Mouse (Mus musculus): ENCODE results near the gene Ftl1-ps1. TPM values are rescaled to one million over a fixed set of nuclear protein-coding genes. Genes with fewer than 3 reads are reported as not detected.
A peak's percentile ranks its signal among the peaks of the same experiment; 100 is the strongest.

Gene Ftl1-ps1
- polyA plus RNA-seq, 1 experiment from 2014 or later, result 103 TPM

GRCm38 (mm10) chr13:74439895-74440294 lies 40.4 kb downstream of the Ftl1-ps1 start:
- ATAC-seq (ENCODE audit: low FRiP score, low read depth), result peak; percentile 47; the same call in 1 of the 2 replicates

More at GRCm38 (mm10) chr13:74439895-74440294, 40.4 kb downstream of the Ftl1-ps1 start:
- Histone ChIP-seq H3K27ac (replicated peaks) (no peak overlapping the region), H3K36me3 (peaks cover 25% of the 10 kb centered on the region), H3K9me3 (peaks cover 46% of the 10 kb centered on the region), H3K4me1 (no peaks in the 10 kb centered on the region), H3K9ac (replicated peaks) (no peak overlapping the region), H3K4me3 (no peak overlapping the region), H3K27me3 (no peaks in the 10 kb centered on the region), H3K4me2 (replicated peaks) (no peak overlapping the region)
- WGBS, result 40% methylated on average over 18 of the region's 19 CpGs

MicroRNA genes within 50 kb of the gene (microRNA counts, 519-probe panel; counts per million panel counts)
- not detected for microRNA mmu-miR-692

Small RNA genes within 50 kb of the gene (microRNA-seq; reads per million reads assigned to microRNA genes)
- gene Mir692-3, result not detected

Other genes starting within 250 kb of the Ftl1-ps1 start
- 82.4 and 89.2 TPM in 2 replicates for gene Exoc3, start 191.0 kb upstream of the Ftl1-ps1 start, polyA plus RNA-seq (2016; fragmentation: Nextera tagmentation; extraction: Ambion mirVana)
- gene Ahrr, start 107.4 kb upstream of the Ftl1-ps1 start, polyA plus RNA-seq (2016; fragmentation: Nextera tagmentation; extraction: Ambion mirVana), result 1.1 and 1.7 TPM in 2 replicates
- 103 and 114 TPM in 2 replicates for gene Pdcd6, start 82.1 kb upstream of the Ftl1-ps1 start, polyA plus RNA-seq (2016; fragmentation: Nextera tagmentation; extraction: Ambion mirVana)
- 219 and 223 TPM in 2 replicates for gene Sdha, start 49.4 kb upstream of the Ftl1-ps1 start, polyA plus RNA-seq (2016; fragmentation: Nextera tagmentation; extraction: Ambion mirVana)
- 57.5 and 59.2 TPM in 2 replicates for gene Ccdc127, start 49.4 kb upstream of the Ftl1-ps1 start, polyA plus RNA-seq (2016; fragmentation: Nextera tagmentation; extraction: Ambion mirVana)
- not detected in 2 replicates for gene Lrrc14b, start 35.7 kb upstream of the Ftl1-ps1 start, polyA plus RNA-seq (2016; fragmentation: Nextera tagmentation; extraction: Ambion mirVana)
- gene Zfp72, start 8.9 kb upstream of the Ftl1-ps1 start, polyA plus RNA-seq (2016; fragmentation: Nextera tagmentation; extraction: Ambion mirVana), result 3.5 and 3.7 TPM in 2 replicates
- gene Zfp825, start 94.3 kb downstream of the Ftl1-ps1 start, polyA plus RNA-seq (2016; fragmentation: Nextera tagmentation; extraction: Ambion mirVana), result 20.4 and 21.6 TPM in 2 replicates
- 3.3 and 5.1 TPM in 2 replicates for gene Erap1, start 239.9 kb downstream of the Ftl1-ps1 start, polyA plus RNA-seq (2016; fragmentation: Nextera tagmentation; extraction: Ambion mirVana)